Mouse (Mus musculus) retina, postnatal 1 day (tissue): ENCODE measurements around the gene Serpinb1a.

Experiments used
- DNase-seq: peaks from one replicate; pipeline ENCODE4 v3.0.0-alpha.2; 2012

The Serpinb1a gene

DNA sequence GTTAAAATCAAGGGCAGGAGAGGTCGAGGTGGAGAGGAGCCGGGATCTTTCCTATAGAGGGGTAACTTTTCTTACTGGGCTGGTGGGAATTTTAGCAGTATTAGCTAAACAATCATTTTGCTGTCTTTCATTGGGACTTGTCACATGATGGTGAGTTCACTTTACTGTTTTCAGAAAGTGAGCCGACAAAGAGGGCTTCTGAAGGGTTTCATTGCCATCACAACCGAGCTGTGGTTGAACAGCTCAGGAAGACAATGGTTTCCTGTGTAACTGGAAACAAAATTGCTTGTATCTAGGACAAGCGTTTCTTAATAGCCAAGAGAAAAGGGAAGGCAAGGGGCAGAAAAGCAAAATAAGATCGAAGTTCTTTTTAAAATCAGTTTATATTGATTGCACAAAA is 17.7 kb downstream of the Serpinb1a start:
- peak; percentile 6 for DNase-seq

DNA sequence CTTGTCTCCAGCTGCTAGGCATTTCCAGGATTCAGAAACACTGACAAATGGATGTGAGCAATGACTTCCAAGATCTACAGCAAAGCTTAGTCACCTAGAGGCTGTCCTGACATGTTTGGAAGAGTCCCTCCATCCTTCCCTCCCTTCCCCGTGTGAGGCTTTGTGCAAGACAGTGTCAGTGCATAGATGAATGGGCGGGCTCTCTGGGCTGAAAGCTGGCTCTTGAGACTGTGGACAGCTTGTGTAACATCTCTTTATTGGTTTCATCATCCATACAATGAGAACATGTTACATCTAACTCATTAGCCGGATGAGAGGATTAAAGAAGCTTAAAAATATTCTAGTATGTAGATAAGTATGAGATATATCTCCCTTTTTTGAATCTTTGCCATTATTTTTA is 18.2 kb downstream of the Serpinb1a start:
- peak; percentile 10 for DNase-seq

DNA sequence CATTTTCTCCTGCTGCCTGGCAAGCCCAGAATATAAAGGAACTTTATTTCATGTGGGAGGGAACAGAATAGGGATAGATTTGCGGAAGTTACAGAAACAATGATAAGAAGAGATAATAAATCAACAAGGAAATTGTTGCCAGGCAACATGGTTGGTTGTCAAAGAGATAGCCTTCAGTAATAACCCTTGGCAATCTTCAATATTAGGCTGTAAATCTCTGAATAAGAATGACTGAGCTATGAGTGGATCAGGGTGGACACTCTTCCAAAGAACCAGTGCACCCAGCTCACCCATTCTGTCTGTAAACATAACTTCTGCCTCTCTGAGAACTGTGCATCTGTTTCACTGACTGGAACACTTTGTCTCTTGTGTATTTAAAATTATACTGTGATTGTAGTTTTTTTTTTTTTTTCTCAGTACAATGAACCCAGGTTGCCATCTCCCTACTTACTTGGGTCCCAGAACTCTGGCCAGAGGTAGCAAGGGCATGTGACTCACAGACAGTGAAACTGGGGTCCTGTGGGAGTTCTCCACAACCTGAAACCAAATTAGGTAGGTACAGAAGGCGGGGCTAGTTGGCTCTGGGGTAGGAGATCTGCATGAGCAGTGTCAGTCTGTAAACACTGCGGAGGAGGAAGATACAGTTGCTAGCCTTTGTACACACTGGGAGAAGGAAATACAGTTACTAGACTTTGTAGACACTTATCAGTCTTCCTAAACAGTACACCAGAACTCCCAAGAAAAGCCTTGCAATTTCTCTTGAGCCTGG is 19.3 kb downstream of the Serpinb1a start:
- no peak for DNase-seq

DNA sequence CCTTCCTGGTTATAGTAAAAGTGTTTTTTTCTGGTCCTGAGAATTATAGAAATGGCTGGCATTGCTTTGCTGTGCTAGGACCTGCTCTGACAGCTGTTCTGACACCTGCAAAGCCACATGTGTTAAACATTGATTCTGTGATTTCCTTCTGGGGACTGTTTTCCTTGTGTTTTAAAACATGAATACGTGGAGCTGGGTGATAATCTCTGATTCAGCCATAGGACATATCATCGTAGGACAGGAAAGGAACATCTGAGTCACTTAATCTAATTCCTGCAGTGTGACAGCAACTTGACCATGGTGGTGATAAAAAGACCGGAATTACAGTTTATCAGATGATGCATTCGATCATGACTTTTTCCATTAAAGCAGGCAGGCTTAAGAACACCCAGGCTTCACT is 22.1 kb downstream of the Serpinb1a start:
- DNase-seq: no peak

DNA sequence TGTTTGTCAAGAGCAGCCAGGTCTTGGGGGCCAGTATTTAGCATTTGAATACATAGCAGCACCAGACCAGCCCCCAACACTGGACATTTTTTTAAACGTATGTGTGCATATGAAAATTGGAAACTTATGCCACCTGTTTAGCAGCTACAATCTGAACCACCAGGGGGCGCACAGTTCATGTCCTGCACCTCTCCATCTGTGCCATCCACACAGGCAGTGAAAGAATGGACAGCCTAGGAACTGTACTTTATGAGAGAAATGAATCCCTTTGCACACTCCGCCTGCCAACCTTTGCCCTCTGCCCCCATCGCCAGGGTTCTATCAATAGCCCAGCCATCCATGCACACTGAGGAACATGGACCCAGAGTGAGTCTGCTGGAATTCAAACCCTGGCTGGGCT is 23.0 kb downstream of the Serpinb1a start:
- DNase-seq: peak; percentile 57

DNA sequence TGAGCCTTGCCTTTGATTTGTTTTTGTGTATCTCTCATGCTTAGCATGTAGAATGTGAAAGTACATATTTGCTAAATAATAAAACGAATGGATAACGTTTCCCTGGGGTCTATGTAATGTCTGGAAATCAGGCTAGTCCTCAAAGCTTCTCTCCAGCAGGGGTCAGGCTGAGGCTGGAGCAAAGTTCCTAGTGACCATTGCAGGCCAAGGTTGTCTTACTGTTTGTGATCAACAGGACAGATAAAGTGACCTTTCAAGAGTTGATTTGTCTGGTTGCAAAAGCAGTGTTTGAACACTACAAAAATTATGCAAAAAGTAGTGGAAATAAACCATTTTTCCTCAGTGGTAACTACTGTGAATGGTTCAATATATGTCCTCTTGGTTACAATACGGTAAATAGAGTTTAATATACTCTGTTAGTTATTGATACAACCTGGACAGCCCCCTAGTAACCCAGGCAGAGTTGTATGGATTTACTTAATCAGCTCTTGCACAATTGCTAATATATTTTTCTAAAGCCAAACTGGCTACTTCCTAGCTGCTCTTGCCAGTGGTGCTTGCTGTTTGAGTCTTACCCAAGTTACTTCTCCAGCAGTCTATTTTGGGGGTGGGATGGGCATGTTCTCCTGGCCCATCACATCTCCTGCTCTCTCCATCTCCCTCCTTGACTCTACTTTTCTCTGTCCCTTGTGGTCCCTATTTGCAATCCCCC is 23.7 kb downstream of the Serpinb1a start:
- no peak for DNase-seq

DNA sequence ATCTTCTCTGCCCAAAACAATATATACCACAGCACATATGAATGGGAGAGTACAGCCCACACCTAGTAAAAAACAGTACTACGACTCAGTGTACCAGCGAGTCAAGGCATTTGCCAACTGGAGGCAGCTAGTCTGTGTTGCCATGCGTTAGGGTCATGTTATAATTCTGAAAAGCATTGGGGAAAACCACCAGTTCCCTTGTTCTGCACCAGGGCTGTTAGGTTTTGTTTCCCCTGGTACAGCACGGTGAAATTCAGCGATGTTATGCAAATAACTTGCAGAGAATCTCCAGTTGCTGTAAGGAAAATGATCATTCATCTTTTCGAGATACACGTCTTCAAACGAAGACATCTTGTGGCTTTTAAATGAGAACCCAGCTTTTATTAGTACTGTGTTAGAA is 25.4 kb downstream of the Serpinb1a start:
- no peak for DNase-seq

DNA sequence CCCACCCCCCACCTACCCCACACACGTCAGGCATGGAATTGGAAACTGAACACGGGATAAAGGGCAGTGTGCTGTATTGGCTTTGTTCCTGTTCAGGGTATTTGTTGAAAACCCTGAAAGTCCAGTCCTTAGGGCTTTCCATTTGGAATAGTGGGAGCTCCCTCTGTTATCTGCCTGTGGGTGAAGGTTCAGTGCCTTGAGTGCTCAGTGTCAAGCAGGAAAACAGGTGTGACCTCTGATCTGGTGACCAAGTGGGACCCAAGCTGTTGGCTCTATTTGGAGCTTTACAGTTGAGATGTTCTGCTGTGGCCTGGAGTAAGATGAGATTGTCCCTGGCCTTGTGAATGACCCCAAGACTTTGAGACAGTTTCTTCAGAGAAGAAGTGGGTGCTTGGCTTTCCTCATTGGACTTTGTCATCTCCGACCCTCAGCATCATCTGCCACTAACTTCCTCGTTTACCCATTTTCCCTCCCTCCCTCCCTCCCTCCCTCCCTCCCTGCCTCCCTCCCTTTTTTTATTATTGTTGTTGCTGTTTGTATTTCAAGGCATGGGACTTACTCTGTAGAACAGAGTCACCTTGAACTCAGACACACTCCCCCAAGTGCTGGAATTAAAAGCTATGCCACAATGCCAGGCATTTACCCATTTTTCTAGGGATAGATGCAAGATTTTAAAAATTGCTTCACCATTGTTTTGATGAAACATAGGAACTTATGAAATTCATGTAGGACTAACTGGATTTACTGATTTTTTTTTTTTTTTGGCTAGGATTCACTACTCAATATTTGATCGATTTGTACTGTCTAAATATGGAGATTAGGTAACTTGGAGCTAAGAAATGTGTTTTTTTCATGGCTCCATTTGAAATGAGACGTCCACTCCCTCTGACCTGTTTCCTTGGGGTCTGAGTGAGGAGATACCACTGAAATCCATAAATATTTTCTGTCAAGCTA is 26.3 kb downstream of the Serpinb1a start:
- DNase-seq: no peak

DNA sequence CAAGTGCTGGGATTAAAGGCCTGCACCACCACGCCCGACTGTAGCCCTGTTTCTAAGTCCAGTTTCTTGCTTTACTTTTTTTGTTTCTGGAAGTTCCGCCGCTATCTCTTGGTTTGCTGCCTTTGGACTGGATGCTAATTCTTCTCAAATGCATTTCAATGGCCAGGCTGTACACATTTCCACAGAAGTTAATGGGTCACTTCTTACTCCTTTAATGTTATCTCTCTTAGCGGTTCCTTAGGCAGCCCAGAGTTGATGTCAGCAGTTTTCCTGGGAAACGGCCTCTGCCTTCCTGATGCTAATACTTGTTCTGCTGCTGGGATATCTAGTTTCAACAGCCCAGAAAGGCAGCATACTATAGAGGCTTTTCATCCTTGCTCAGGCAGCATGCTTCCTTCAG is 27.9 kb downstream of the Serpinb1a start:
- DNase-seq: no peak

DNA sequence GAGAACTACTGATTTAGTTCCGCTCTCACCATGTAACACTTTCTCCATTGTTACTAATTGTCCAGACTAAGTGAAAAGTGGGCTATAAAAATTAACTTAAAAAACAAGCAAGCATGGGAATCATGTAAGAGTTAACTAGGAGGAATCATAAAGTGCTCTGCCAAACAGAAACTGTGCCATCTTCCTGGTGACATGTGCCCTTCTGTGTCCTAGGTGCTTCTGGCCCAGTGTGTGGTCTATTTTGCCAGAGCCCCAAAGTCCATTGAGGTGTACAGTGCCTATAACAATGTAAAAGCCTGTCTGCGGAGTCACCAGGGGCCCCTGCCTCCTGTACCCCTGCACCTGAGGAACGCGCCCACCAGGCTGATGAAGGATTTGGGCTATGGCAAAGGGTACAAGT is 29.3 kb downstream of the Serpinb1a start:
- no peak for DNase-seq

DNA sequence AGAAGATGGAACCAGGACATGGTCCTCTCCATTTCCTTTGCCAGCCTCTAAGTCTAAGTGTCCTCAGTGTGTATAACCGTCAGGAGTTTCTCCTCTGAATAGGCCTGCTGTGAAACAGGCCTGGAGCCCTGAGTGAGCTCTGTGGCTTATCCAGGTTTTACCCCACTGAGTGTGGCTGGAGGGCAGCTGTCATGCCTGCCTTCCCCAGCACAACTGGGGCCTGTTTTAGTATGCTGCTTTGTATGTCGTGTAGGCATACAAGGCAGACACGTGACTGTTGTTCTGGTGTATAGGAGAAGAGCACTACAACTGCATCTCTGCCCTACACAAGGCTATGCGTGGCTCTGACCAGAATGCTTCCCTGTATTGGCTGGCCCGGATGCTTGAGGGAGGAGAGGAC is 31.1 kb downstream of the Serpinb1a start:
- no peak for DNase-seq

DNA sequence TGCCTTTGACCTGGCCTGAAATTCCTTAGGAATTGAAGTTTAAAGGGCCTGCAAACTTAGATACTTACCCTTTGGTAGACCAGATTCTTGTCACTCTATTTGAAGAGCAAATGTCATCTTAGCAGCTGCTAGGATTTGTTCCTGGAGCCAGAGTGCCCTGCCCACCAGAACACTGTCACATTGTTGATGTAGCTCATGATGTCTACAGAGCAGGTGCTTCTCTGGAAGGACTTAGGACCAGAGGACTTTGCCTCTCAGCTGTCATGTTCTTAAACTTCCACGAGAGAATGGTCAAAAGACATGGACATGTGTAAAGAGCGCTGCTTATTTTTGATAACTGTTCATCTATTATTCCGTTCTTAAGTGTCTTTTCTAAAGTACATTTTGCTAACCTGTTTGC is 31.7 kb downstream of the Serpinb1a start:
- DNase-seq: no peak

DNA sequence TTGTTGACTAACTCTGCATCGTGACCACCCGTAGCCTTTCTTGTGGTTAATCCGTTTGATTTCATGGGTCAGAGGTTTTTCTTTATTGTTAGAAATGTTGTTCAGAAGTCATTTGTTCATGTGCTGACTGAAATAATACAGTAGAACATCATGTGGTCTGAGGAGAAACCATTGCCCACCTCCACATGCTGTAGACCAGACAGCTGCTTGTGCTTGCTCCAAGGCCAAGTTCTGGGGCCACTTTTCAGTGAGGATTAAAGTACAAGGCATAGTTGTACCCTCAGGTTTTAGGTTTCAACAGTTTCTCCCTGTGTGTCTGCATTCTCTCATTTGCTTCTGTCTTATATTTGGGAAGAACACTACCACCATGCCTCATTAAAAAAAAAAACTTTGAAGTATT is 43.4 kb downstream of the Serpinb1a start:
- DNase-seq: peak; percentile 4

DNA sequence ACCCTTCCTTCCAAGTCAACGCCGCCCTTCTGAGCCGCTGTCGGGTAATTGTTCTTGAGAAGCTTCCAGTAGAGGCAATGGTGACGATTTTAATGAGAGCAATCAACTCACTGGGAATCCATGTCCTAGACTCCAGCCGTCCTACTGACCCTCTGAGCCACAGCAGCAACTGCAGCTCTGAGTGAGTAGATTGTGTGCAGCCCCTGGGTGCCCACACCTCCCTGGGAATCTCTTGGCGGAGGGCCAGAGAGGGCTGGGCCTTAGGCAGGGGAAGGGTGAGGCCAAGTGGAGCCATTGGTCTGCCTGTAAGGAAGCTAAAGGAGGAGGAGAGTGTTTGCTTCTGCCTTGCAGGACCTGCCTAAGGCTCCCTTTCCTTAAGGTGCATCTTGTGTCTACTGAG is 44.2 kb downstream of the Serpinb1a start:
- peak; percentile 88 for DNase-seq

DNA sequence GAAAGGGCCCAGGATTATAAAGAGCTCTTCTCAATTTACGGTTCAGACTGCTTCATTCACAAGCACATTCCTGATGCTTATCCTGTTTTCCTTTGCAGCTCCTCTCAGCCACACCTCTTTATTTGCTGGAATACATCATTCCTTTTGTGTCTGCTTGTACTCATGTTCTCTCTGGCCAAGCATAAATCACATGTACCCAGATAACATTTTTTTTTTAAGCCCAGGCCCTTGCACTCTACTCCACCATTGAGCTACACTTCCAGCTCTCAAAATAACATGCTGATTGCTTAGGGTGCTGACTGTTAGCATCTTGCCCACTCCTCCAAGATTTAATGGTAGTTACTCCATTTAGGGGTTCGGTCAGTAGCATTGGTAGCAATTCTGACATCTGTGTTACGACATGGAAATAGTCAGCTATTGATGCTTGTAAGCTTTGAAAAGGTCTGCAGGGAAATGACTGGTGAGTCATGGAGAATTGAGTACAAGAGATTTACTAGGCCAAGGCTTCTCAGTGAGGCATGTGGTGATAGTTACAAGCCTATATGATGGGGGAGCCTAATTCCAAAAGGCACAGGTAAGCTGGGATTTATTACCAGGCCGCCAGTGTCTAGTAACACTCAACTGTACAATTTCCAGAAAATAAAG is 47.2 kb downstream of the Serpinb1a start:
- DNase-seq: no peak

DNA sequence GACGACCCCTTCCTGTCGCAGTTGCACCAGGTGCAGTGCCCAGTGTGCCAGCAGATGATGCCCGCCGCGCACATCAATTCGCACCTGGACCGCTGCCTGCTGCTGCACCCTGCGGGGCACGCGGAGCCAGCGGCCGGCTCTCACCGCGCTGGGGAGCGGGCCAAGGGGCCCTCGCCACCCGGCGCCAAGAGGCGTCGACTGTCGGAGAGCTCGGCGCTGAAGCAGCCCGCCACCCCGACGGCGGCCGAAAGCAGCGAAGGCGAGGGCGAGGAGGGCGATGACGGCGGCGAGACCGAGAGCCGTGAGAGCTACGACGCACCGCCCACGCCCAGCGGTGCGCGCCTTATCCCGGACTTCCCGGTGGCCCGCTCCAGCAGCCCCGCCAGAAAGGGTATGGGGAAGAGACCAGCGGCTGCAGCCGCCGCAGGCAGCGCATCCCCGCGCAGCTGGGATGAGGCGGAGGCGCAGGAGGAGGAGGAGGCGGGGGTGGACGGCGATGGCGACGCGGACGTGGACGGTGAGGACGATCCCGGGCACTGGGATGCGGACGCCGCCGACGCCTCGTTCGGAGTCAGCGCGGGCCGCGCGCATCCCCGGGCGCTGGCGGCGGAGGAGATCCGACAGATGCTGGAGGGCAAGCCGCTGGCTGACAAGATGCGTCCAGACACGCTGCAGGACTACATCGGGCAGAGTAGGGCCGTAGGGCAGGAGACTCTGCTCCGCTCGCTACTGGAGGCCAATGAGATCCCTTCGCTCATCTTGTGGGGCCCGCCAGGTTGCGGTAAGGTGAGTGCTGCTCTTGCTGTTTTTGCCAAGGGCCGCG is 48.5 kb downstream of the Serpinb1a start, which contains the start of gene D930007J09Rik:
D930007J09Rik (minus strand) TSS at position 591 of the 823 bp plus-strand sequence.
- peak; percentile 79 for DNase-seq

DNA sequence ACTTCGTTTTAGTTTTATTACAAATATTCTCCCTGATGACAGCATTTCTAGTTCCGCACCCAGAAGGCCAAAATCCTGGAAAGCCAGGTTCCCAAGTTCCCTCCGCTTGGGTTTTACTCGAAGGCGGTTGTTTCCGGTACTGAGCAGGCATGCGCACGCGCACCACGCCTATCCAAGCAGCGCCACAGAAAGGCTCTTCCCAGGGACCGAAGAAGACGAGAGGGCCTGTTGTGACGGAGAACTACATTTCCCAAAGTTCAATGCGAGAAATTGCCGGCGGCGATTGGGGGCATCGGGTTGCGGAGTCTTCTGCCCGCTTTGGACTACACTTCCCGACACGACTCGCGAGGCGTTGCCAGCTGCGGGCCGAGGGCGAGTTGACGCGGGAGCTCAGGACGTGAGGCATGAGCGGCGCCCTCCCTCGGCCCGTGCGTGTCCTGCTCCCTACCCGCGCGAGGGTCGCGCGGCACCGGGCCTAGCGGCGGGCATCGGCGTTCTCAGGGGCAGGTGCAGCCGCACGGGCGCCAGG is 49.2 kb downstream of the Serpinb1a start, which contains the start of gene Wrnip1:
Wrnip1 (plus strand) TSS at position 346 of the 529 bp plus-strand sequence.
- DNase-seq: peak; percentile 100

DNA sequence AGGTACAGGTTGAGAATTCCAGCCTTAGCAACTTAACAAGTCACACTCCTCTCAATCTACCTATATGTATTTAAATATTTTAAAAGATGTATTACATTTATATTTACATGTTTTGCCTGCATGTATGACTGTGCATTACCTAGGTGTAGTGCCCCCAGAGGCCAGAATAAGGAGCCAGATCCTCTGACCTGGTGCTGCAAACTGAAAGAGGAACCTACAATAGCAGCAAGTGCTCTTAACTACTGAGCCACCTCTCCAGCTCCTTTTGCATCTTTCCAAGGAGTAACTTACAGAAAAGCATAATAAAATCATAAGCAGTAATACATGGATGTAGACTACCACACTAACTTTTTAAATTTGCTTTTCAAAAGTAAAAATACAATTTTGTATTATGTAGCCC is 50.1 kb downstream of the Serpinb1a start:
- DNase-seq: peak; percentile 6

DNA sequence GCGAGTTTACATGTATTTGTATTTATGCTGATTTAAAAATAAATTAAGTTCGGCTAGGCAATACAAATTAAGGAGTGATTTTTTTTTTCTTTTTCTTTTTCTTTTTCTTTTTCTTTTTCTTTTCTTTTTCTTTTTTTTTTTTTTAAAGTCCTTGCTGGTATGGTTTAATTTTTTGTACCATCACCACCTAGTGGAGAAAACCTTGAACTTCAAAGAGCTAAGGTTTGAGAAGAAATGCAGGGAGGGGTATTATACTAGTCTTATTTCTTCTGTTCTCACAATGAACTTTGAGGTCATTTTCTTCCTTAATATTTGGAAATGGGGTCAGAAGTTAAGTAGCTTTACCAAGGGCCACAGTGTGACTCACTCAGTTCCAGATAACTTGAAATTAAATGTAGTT is 51.9 kb downstream of the Serpinb1a start:
- DNase-seq: peak; percentile 15

DNA sequence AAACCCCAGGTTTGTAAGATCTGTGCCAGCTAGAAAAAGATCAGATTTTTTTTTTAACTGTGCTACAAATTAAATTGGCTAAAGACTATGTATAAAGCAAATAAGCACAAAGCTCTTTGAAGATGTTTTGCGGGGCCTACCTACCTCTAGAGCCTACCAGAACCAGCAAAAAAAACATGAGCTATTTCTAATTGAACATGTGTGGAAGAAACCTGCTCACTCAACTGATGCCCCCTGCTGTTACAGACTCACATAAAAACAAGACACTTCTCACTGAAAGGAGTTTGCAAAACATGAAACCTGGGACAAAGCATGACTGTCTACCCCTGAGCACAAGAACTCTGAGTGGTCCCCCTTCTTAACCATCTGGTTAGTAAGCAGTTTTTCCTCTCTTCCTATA is 53.9 kb downstream of the Serpinb1a start:
- DNase-seq: peak; percentile 3

DNA sequence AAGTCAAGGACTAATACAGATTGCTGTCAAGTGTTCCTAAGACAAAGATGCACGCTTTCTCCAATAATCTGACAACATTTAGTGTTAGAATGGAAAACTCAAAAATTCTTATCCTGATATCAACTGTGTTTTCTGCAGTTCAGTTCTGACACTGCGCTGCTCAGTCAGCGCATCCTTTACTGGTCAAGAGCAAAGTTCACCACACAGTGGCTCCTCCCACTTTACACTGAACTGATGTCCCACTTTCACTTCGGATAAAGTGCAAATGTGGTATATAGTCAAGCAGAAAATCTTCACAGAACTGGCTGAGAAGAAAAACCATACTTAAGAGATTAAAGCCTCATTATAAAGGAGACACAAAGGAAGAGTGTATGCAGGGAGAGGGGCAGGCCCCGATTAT is 55.8 kb downstream of the Serpinb1a start:
- DNase-seq: no peak
